Mouse (Mus musculus) embryonic stem cell, embryonic (primary cell): Measurements from ENCODE around the gene Prkar2a.

ENCODE experiments used
- CTCF ChIA-PET, 4 experiments: fragments of 300-600 bp in 2 of 4; fragments of 350-600 bp in 2 of 4; sonication (Branson Sonifier 250); formaldehyde crosslinking; loops; one replicate each; lab custom pipeline; 2022; ENCODE audit warnings: inconsistent platforms in 2 of 4; lab: Charles Lee
- POLR2A ChIA-PET, 4 experiments: fragments of 300-600 bp in 2 of 4; fragments of 350-600 bp in 2 of 4; sonication (Branson Sonifier 250); formaldehyde crosslinking; loops; one replicate each; lab custom pipeline; 2022; ENCODE audit warnings: antibody characterized with exemption in 4 of 4, inconsistent platforms in 1 of 4; lab: Charles Lee

Gene Prkar2a

DNA sequence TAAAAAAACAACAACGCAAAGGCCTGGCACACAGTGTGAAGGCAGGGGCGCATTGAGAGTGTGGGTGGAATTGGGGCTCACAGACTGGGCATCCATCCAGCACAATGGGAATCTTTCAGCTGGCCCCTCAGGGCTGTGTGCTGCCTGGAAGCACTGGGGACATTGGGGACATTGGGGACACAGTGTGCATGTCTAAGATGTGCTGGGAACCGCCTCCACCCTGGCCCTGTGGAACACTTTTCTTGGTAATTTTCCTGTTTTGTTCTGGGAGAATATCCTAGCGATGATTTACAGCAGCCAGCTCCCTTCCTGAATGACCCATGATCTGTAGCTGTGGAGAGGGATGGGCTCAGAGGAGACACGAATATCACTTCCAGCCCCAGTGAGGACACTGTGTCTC is 65.3 kb downstream of the Prkar2a start:
- CTCF ChIA-PET = interaction anchor here in 2 of 4 experiments (1.1 to 1.9 kb wide), 2 partner anchors 29 to 182 kb away, joined by 3 to 5 read pairs; partner anchors contain the start of gene Ip6k2 (in 1 of the 2)
- POLR2A ChIA-PET = interaction anchor here (0.5 to 2.1 kb wide), 16 partner anchors 13 to 1035 kb away, joined by 3 to 10 read pairs (median 4); partner anchors contain the start of genes Celsr3 (in 2 of the 4), Klhdc8b (in 1 of the 4) and Wdr6 (in 1 of the 4)

DNA sequence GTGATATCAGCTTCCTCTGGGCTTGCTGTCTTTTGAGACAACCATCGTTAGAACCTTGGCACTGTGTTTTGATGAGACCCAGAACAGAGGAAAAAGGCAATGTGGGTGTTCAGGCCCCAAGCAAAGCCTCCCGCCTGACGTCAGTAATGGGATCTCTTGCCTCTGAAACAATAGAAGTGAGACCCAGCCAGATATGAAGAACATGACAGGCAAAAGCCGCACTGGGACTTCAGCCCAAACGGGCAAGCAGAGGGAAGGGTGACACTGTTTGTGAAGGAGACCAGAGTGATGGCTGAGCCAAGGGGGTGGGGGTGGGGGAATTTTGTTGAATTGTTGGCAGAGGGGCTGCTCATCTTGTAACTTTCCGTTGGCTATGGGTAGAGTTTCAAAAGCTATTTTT is 68.3 kb downstream of the Prkar2a start:
- CTCF ChIA-PET = interaction anchor here in 3 of 4 experiments (0.6 to 1.0 kb wide), 3 partner anchors 88 to 510 kb away, joined by 3 to 5 read pairs (median 3); no protein-coding TSS in a partner anchor
- POLR2A ChIA-PET = interaction anchor here in 1 of 4 experiments (0.8 kb wide), 1 partner anchor 126 kb away, joined by 3 read pairs; no protein-coding TSS in a partner anchor

DNA sequence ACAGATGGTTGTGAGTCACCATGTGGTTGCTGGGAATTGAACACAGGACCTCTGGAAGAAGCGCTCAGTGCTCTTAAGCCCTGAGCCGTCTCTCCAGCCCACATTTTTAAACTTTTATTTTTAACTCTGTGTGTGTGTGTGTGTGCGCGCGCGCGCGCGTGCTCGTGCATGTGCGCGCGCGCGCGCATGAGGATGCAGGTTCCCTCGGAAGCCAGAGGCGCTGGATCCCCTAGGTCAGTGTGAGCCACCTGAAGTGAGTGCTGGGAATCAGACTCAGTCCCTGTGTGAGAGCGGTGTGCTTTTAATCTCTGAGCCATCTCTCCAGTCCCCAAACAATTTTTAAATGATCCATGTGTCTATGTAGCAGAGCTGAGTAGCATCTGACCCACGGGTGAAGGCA is 70.0 kb downstream of the Prkar2a start:
- ChIA-PET POLR2A (interaction anchor here in 3 of 4 experiments (0.6 to 0.9 kb wide), 3 partner anchors 73 to 756 kb away, joined by 3 to 4 read pairs (median 4); no protein-coding TSS in a partner anchor), CTCF (interaction anchor here (0.6 to 1.0 kb wide), 7 partner anchors 8 to 432 kb away, joined by 3 to 7 read pairs (median 3); no protein-coding TSS in a partner anchor)

DNA sequence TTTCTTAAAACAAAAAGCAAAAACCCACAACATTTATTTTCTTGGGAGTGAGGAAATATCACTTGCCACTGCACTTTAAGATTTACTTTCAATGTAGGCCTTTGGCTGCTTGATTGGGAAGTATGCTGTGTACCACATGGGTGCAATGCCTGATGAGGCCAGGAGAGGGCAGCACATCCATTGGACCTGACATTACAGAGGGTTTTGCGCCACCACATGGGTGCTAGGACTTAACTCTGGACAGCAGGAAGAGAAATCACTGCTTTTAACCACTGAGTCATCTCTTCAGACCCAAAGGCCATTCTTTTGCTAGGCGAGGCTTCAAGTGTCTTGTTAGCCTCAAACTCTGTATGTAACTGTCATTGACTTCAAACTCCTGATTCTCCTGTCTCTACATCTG is 70.7 kb downstream of the Prkar2a start:
- ChIA-PET POLR2A (interaction anchor here in 3 of 4 experiments (0.6 to 0.9 kb wide), 4 partner anchors 73 to 755 kb away, joined by 3 to 4 read pairs (median 4); no protein-coding TSS in a partner anchor), CTCF (interaction anchor here in 3 of 4 experiments (0.6 to 1.0 kb wide), 7 partner anchors 9 to 838 kb away, joined by 3 read pairs; no protein-coding TSS in a partner anchor)

DNA sequence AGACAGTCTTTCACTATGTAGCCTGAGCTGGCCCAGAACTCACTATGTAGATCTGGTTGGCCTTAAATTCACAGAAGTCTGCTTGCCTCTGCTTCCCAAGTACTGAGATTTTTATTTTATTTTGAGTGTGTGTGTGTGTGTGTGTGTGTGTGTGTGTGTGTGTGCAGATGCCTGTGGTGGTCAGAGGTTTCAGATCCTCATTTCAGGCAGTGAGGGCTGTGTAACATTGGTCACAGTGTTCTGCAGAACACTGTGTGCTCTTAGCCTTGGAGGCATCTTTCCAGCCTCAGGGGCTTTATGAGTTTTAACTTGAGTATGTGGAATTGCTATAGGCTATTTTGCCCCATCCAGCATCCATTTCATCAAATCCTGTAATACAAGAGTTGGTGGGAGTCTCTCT is 72.4 kb downstream of the Prkar2a start:
- CTCF ChIA-PET = no interaction called here
- POLR2A ChIA-PET = no interaction called here

DNA sequence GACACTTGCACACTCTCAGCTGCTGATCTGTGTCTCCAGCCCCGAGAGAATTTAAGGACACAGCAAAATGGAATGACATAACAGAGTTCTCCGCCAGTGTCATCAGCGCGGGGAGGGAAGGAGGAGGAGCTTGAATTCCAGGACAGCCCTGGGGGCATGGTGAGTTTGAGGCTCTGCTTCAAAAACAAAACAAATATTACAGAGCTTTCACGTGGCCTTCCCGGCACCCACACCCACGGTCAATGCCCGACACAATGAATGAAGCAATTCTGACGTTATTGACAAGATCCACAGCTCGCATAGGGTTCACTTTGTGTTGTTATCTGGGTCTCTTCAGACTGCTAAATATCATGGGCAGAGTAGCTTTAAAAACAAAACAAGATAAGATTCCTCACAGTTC is 75.9 kb downstream of the Prkar2a start:
- CTCF ChIA-PET = interaction anchor here in 2 of 4 experiments (0.9 to 1.2 kb wide), 2 partner anchors 9 to 12 kb away, joined by 3 read pairs; no protein-coding TSS in a partner anchor
- POLR2A ChIA-PET = interaction anchor here in 3 of 4 experiments (0.6 to 1.0 kb wide), 5 partner anchors 17 to 372 kb away, joined by 3 to 5 read pairs (median 3); no protein-coding TSS in a partner anchor

DNA sequence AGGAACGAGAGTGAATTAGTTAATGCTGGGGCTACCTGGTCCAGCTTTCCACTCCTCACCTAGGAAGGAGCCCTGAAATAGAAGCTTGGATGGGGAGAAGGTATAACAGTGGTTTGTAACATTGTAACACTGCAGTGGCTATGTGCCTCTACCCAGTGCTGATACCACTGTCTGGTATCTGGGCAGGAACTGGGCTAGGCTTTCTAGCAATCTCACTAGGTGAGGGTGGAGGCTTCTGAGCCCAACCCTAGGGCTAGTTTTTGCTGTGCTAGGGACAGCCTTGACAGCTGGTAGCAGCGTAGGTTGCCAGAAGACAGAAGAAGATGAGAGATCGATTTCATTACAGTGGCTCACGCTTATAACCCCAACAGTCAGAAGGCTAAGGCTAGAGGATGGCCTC is 87.5 kb downstream of the Prkar2a start:
- ChIA-PET POLR2A (no interaction called here), CTCF (no interaction called here)

DNA sequence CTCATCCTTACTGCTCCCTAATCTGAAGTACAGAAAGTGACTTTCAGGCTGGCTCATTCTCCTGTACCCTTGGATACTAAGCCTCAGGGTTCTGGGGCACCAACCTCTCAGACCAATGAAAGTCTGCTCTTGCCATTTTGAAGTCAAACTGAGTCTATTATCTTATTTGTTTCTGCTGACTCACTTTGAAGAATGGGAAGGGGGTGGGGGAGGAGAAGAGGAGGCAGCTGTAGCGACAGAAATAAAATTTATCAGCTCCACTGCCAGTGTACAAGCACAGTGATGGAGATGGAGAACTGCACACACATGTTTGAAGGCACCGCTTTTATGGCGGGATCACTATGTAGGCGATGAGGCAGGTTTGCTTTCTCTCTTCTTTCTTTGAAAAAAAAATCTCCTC is 88.2 kb downstream of the Prkar2a start:
- ChIA-PET POLR2A (no interaction called here), CTCF (no interaction called here)

DNA sequence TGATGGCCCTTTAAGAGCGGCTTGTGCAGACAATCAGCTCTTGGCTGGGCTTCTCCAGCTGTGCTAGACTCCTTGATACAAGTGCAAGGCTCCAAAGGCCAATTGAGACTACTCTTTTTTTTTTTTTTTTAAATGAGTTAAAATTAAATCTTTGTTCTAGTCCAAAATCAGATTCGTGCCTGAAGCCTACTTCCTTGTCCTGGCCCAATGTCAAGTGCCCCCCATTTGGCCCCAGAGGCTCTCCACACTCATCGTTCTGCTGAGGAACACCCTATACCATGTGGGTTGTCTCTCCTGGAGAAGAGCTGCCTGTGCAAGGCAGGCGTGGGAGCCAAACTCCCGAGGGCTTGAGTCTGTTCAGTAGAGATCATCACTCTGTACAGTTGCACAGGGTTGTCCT is 91.8 kb downstream of the Prkar2a start:
- CTCF ChIA-PET = interaction anchor here in 1 of 4 experiments (0.7 kb wide), 1 partner anchor 364 kb away, joined by 4 read pairs; no protein-coding TSS in a partner anchor
- POLR2A ChIA-PET = interaction anchor here in 3 of 4 experiments (0.6 to 1.3 kb wide), 8 partner anchors 9 to 178 kb away, joined by 3 to 4 read pairs (median 3); no protein-coding TSS in a partner anchor

DNA sequence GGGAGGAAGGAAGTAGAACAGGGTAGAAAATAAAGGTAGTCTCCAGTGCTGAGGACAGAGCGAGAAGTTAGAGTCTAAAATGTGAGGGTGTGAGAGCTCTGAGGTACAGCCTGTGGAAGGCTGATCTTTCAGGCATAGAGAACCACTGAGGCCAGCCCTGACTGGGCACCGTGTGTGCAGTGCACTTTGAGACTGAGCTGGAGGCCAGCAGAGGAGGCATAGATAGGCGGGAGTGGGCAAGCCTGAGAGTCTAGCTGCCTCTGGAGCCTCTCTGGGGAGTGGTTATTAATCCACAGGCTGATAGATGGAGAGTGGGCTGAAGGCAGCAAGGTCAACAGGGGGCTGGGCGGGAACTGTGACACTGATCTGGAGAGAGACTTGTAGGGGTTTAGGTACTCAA is 92.8 kb downstream of the Prkar2a start:
- CTCF ChIA-PET = interaction anchor here in 1 of 4 experiments (0.7 kb wide), 1 partner anchor 365 kb away, joined by 4 read pairs; no protein-coding TSS in a partner anchor
- POLR2A ChIA-PET = interaction anchor here in 2 of 4 experiments (1.5 to 2.0 kb wide), 2 partner anchors 17 to 43 kb away, joined by 3 to 5 read pairs; no protein-coding TSS in a partner anchor

DNA sequence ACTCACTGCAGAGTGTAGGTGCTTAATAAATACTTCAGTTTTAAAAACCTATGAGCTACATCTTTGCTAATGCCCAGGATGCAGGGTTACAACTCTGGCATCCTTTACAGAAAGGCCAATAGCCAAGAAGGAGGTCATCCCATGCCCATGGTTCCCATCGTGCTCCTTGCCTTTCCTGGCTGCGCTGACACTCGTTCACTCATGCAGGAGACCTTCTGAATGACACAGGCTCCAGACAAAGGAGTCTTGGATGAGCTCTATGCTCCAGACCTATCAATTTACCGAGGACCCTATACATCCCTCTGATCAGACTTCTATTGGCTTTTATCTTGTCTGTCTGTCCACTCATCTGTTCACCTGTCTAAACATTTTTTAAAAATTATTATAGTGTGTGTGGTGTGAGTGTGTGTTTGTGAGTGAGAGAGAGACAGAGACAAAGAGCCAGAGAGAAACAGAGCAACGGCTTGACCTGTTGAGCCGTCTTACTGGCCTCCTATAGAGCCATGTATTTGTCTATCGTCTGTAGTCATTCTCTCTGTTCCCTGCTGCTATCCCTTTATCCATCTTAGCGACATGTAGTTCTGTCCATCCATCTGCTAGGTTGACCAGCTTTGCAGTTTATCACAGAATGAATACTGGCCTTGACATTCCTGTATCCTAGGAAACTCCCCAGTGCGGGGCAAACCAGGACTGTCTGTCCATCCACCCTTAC is 93.9 kb downstream of the Prkar2a start:
- CTCF ChIA-PET = interaction anchor here in 2 of 4 experiments (0.5 to 1.0 kb wide), 2 partner anchors 30 to 277 kb away, joined by 3 to 5 read pairs; no protein-coding TSS in a partner anchor
- POLR2A ChIA-PET = interaction anchor here in 3 of 4 experiments (0.6 to 2.0 kb wide), 7 partner anchors 10 to 1993 kb away, joined by 3 to 5 read pairs (median 3); no protein-coding TSS in a partner anchor

DNA sequence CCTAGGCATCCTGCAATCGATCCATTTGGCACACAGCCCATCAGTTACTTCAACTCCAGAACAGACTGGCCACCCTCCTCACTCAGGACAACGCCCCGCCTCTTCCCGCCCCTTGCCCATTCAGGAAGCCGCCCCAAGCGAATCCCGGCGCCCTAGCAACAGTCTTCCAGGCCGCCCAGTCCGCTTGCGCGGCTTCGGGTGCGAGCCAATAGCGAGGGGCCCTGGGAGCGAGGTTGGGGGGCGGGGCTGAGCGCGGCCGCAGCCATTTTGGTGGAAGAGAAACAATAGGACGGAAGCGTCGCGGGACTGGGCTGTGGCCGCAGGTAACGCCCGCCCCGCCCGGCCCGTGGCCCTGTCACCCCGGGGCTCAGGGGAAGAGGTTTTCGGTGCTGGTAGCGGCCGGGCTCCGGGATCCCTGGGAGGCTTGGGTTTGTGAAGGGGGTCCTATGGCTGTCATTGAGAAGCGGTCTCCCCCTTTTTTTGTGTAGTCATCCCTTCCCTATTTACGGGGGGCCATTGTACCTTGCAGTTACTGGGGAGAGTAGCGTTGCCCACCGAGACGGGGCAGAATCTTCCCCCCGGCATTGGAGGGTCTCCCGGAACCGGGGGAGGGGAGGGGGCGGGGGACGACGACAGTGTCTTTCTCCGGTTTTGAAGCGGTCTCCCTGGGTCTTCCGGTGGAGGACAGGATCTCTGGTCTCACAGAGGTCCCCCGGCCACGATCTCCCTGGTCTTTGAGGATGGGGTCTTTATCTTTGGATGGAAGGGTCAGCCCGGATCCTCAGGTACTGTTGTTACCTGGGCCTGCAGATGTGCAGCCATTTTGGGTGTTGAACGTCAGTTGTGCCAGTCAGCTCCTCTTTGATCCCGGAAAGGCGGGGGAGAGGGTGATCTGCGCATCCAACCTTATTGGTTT is 94.7 kb downstream of the Prkar2a start, which contains the start of gene Ip6k2:
Gene Ip6k2, plus strand, starts transcription at position 249 of the 916 bp plus-strand sequence.
- ChIA-PET POLR2A (interaction anchor here in 3 of 4 experiments (0.6 to 2.0 kb wide), 19 partner anchors 9 to 1994 kb away, joined by 3 to 6 read pairs (median 3); no protein-coding TSS in a partner anchor), CTCF (interaction anchor here in 1 of 4 experiments (0.6 to 1.0 kb wide), 2 partner anchors 30 to 64 kb away, joined by 3 to 5 read pairs; no protein-coding TSS in a partner anchor)

DNA sequence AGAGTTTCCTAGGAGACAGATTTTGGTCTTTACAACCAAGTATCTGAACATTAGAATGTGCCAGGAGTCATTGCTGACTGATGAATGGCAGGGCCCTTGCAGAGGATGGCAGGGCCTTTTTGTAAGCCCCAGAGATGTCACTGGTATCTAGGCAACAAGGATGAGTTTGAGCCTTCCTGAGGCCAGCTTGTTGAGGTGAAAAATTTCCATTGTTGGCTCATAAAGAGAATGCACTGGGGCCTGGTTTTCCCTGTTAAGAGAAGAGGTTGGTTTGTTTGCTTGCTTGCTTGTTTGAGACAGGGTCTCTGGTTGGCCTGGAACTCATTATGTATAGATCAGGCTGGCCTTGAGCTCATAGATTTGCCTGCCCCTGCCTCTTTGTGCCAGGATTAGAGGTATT is 96.3 kb downstream of the Prkar2a start:
- POLR2A ChIA-PET = interaction anchor here in 1 of 4 experiments (1.3 to 1.4 kb wide), 2 partner anchors 9 to 39 kb away, joined by 3 to 5 read pairs; no protein-coding TSS in a partner anchor
- CTCF ChIA-PET = interaction anchor here in 1 of 4 experiments (0.6 kb wide), 1 partner anchor 14 kb away, joined by 4 read pairs; no protein-coding TSS in a partner anchor

DNA sequence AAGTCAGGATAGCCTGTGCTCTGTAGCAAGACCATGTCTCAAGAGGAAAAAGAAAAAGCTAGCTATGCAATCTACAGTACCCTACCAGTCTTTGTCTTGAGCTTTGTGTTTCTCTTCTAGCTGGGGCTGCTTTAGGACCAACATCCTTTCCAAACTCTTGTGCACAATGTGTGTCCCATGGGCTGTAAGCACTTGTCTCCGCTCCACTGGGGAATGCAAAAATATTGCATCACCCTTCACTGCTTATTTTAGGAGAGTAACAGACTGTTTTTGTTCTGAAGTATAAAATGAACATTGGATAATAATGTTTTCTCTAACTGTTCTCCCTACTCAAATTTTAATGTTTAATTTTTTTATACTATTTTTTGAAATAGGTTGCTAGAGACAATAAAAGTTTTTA is 97.4 kb downstream of the Prkar2a start:
- ChIA-PET POLR2A (interaction anchor here in 3 of 4 experiments (0.7 to 1.8 kb wide), 7 partner anchors 8 to 205 kb away, joined by 3 to 6 read pairs (median 4); partner anchors contain the start of gene Pfkfb4 (in 1 of the 3)), CTCF (interaction anchor here in 1 of 4 experiments (0.7 kb wide), 1 partner anchor 11 kb away, joined by 3 read pairs; no protein-coding TSS in a partner anchor)

DNA sequence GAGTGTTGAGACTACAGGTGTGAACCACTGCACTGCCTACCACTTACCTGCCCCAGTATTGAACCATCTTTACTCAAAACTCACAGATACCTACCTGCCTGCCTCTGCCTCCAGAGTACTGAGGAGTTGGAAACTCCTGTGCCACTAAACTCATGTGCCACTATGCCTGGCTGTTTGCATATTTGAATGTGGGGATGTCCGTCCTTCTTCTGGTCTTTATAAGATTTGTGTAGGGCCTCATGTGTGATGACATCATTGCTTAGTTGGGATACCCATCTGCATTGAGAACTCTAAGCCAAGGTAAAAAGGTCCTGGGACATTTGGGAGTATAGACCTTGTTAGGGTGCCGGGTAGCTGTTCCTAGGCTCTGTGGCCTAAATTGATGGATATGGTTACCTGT is 98.0 kb downstream of the Prkar2a start:
- CTCF ChIA-PET = interaction anchor here in 1 of 4 experiments (0.7 kb wide), 1 partner anchor 11 kb away, joined by 3 read pairs; no protein-coding TSS in a partner anchor

DNA sequence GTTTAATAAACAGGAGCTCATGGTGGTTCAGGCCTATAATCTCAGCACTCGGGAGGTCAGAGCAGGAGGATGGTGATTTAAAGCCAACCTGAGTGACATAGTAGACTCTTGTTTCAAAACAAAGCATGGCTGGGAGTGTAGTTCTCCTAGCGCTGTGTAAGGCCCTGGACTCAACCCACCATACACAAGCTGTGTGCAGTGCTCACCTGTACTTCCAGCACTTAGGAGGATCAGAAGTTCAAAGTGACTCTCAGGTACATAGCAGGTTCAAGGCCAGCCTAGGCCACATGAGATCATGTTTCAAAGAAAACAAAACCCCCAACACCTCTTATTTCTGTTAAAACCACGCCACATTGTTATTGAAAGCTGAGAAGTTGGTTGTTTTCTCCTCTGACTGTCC is 99.6 kb downstream of the Prkar2a start:
- POLR2A ChIA-PET = interaction anchor here in 2 of 4 experiments (0.6 to 1.2 kb wide), 4 partner anchors 10 to 210 kb away, joined by 3 to 4 read pairs (median 3); partner anchors contain the start of gene Wdr6 (in 1 of the 2)
- CTCF ChIA-PET = interaction anchor here in 2 of 4 experiments (0.6 to 1.4 kb wide), 2 partner anchors 17 to 316 kb away, joined by 3 read pairs; no protein-coding TSS in a partner anchor

More for the DNA sequence above, 98.0 kb downstream of the Prkar2a start:
- POLR2A ChIA-PET = interaction anchor here in 2 of 4 experiments (0.7 to 1.8 kb wide), 4 partner anchors 9 to 204 kb away, joined by 3 to 6 read pairs (median 4); partner anchors contain the start of gene Pfkfb4 (in 1 of the 2)

DNA sequence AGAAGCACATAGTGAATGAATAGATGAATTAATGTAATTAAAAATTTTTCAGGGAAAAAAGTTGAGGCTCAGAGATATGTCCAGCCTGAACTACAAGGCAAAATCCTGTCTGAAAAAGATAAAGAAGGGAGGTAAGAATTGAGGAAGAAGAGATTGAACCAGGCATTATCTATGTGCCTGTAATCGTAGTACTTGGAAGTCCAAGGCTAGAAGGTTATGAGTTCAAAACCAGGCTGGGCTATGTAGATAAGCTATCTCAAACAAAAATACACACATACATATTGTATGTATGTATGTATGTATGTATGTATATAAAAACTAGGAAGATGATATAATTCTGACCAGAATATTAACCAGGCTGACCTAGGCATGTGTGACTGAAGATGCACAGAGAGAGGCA is 103.2 kb downstream of the Prkar2a start:
- CTCF ChIA-PET = interaction anchor here in 2 of 4 experiments (0.7 to 0.8 kb wide), 2 partner anchors 12 kb away, joined by 3 read pairs; no protein-coding TSS in a partner anchor
- POLR2A ChIA-PET = interaction anchor here in 2 of 4 experiments (0.6 to 2.0 kb wide), 11 partner anchors 9 to 153 kb away, joined by 3 to 8 read pairs (median 4); no protein-coding TSS in a partner anchor
